Mouse (Mus musculus): ENCODE data around the gene Abhd8. TPM values are rescaled to one million over a fixed set of nuclear protein-coding genes. Genes with fewer than 3 reads are reported as not detected.

The Abhd8 gene
- total RNA-seq, 1 experiment = 12.2 TPM

DNA sequence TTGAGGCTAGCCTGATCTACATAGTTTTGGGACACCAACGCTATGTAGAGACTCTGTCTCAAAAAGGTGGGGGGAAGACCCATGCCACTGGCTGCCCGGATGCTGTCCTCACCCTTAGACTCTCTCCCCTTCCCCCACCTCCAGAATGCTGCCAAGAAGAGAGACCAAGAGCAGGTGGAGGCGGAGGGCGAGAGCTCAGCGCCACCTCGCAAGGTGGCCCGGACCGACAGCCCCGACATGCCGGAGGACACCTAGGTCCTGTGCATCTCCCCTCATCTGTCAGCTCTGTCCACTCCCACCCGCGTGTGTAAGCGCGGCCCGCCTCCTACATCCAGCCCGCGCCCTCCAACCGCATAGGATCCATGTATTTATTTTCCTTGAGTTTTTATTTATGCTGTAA lies 10.9 kb upstream of the Abhd8 start:
- no peak for TF ChIP-seq MAFK (IDR thresholded peaks at IDR 0.05; ENCODE audit: insufficient read depth, low read depth, low read length)
- no peak for TF ChIP-seq CHD2 (IDR thresholded peaks at IDR 0.05; ENCODE audit: low read depth, low read length)
- no peak for TF ChIP-seq ZC3H11A (IDR thresholded peaks at IDR 0.05; ENCODE audit: borderline replicate concordance, low read depth, low read length)
- no peak for TF ChIP-seq HCFC1 (IDR thresholded peaks at IDR 0.05; ENCODE audit: borderline replicate concordance, insufficient read depth, low read length)
- TF ChIP-seq ZNF384 (IDR thresholded peaks at IDR 0.05; ENCODE audit: low read depth, low read length) = no peak
- no peak for DNase-seq (ENCODE audit: low read depth, low spot score)
- Histone ChIP-seq H3K9ac (ENCODE audit: insufficient read depth, low read depth, low read length, poor library complexity, severe bottlenecking) (no peak overlapping the region), H3K27ac (ENCODE audit: insufficient read depth, low read depth, low read length, poor library complexity, severe bottlenecking) (no peak overlapping the region), H3K36me3 (ENCODE audit: control insufficient read depth, insufficient read depth, low read length, poor library complexity, severe bottlenecking) (peaks cover 37% of the 10 kb centered on the region), H3K9me3 (ENCODE audit: control insufficient read depth, insufficient read depth, low read depth, low read length) (no peaks in the 10 kb centered on the region), H3K4me1 (ENCODE audit: control insufficient read depth in 2 of 2, insufficient read depth in 2 of 2, low read length in 2 of 2, poor library complexity in 1 of 2) (peaks cover 0 to 11% of the 10 kb centered on the region in 2 experiments; a peak in 2 of 4 replicates), H3K4me3 (ENCODE audit: insufficient read depth in 1 of 2, low read depth in 1 of 2, low read length in 2 of 2, poor library complexity in 1 of 2, severe bottlenecking in 1 of 2) (no peak overlapping the region)
- in situ Hi-C loops (cut with MboI; ENCODE audit: low sequenced_read_pairs in 2 of 2, unreplicated experiment in 2 of 2) = no loop called here

DNA sequence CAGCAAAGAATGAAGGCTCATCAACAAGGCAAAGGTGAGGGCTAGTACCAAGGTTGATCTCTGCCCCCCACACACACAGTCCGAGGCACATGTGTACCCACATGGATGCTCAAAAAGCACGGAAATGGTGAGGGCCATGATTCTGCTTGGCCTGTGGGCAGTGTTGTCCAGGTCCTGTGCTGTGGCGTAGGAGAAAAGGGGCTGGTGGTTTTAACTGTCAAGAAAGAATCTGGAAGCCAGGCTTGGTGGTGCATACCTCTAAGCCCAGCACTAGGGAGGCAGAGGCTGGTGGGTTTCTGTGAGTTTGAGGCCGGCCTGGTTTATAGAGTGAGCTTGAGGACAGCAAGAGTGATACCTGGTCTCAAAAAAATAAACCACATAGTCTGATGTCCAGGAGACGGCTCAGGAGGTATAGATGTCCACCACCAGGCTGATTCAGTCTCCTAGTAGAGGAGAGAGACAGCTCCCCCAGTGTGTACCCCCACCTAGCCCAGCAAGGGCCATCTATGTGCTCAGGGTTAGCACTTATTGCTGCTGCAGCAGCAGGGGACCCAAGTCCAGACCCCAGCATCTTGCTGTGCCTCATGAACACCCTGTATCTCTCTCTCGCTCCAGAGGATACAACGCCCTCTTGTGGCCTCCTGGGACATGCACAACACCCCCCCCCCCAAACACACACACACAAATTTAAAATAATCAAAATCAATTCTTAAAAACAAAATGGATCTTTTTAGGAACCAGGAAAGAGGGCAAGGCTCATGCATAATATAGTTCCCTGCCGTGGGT lies 9.3 kb upstream of the Abhd8 start:
- H3K4me3 ChIP-seq (ENCODE audit: insufficient read depth in 1 of 2, low read depth in 1 of 2, low read length in 2 of 2, poor library complexity in 1 of 2, severe bottlenecking in 1 of 2) = no peak overlapping the region
- TF ChIP-seq CHD2 (IDR thresholded peaks at IDR 0.05; ENCODE audit: low read depth, low read length) (no peak), MAFK (IDR thresholded peaks at IDR 0.05; ENCODE audit: insufficient read depth, low read depth, low read length) (no peak), ZC3H11A (IDR thresholded peaks at IDR 0.05; ENCODE audit: borderline replicate concordance, low read depth, low read length) (no peak)
- peaks cover 2 to 11% of the 10 kb centered on the region in 2 experiments; a peak in 2 of 4 replicates for H3K4me1 ChIP-seq (ENCODE audit: control insufficient read depth in 2 of 2, insufficient read depth in 2 of 2, low read length in 2 of 2, poor library complexity in 1 of 2)
- no peak overlapping the region for H3K27ac ChIP-seq (ENCODE audit: insufficient read depth, low read depth, low read length, poor library complexity, severe bottlenecking)
- H3K9me3 ChIP-seq (ENCODE audit: control insufficient read depth, insufficient read depth, low read depth, low read length) = no peaks in the 10 kb centered on the region
- peaks cover 37% of the 10 kb centered on the region for H3K36me3 ChIP-seq (ENCODE audit: control insufficient read depth, insufficient read depth, low read length, poor library complexity, severe bottlenecking)
- no peak overlapping the region for H3K9ac ChIP-seq (ENCODE audit: insufficient read depth, low read depth, low read length, poor library complexity, severe bottlenecking)
- DNase-seq (ENCODE audit: low read depth, low spot score) = no peak
- in situ Hi-C loops (cut with MboI; ENCODE audit: low sequenced_read_pairs in 2 of 2, unreplicated experiment in 2 of 2) = no loop called here

DNA sequence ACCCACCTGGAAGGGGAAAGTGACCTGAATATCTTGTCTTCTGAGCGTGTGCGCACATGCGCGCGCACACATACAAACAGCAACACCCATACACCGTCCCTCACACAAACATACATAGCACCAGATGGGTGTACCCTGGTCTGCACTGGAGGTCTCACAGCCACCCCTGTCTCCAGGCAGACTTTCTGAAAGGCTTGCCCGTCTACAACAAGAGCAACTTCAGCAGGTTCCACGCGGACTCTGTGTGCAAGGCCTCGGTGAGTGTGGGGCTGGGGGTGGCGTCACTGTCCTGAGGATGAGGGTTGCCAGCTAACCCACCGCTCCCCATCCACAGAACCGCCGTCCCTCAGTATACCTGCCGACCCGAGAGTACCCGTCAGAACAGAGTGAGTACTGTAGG lies 8.4 kb upstream of the Abhd8 start:
- in situ Hi-C loops (cut with MboI; ENCODE audit: low sequenced_read_pairs in 2 of 2, unreplicated experiment in 2 of 2) = no loop called here
- H3K9ac ChIP-seq (ENCODE audit: insufficient read depth, low read depth, low read length, poor library complexity, severe bottlenecking) = 0 out of 2 replicates have a peak overlapping the region, but pooled peaks have one; percentile 0
- no peak for DNase-seq (ENCODE audit: low read depth, low spot score)
- no peak overlapping the region; a peak in 1 of 4 replicates for H3K4me3 ChIP-seq (ENCODE audit: insufficient read depth in 1 of 2, low read depth in 1 of 2, low read length in 2 of 2, poor library complexity in 1 of 2, severe bottlenecking in 1 of 2)
- TF ChIP-seq ZC3H11A (IDR thresholded peaks at IDR 0.05; ENCODE audit: borderline replicate concordance, low read depth, low read length) (no peak), ZNF384 (IDR thresholded peaks at IDR 0.05; ENCODE audit: low read depth, low read length) (no peak), CHD2 (IDR thresholded peaks at IDR 0.05; ENCODE audit: low read depth, low read length) (no peak), MAFK (IDR thresholded peaks at IDR 0.05; ENCODE audit: insufficient read depth, low read depth, low read length) (no peak), HCFC1 (IDR thresholded peaks at IDR 0.05; ENCODE audit: borderline replicate concordance, insufficient read depth, low read length) (no peak)
- H3K9me3 ChIP-seq (ENCODE audit: control insufficient read depth, insufficient read depth, low read depth, low read length) = no peaks in the 10 kb centered on the region
- H3K36me3 ChIP-seq (ENCODE audit: control insufficient read depth, insufficient read depth, low read length, poor library complexity, severe bottlenecking) = peaks cover 37% of the 10 kb centered on the region
- H3K27ac ChIP-seq (ENCODE audit: insufficient read depth, low read depth, low read length, poor library complexity, severe bottlenecking) = no peak overlapping the region
- peaks cover 2 to 9% of the 10 kb centered on the region in 2 experiments; a peak in 2 of 4 replicates for H3K4me1 ChIP-seq (ENCODE audit: control insufficient read depth in 2 of 2, insufficient read depth in 2 of 2, low read length in 2 of 2, poor library complexity in 1 of 2)

DNA sequence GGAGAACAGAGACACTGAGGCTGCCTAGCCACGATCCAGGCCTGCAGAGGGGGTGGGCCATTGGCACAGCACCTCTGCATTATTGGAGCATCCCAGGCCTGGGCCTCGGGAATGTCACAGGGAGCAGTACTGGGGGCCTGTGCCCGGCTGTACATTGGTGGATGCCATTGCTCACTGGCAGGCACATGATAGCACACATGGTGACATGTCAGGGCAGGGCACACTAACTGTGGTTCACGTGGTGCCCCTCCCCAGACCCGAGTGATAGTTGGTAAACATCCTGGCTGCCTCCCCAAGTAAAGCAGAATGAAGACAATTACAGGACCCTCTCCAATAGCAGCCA lies 7.4 kb upstream of the Abhd8 start:
- Histone ChIP-seq H3K36me3 (ENCODE audit: control insufficient read depth, insufficient read depth, low read length, poor library complexity, severe bottlenecking) (peaks cover 38% of the 10 kb centered on the region), H3K4me3 (ENCODE audit: insufficient read depth in 1 of 2, low read depth in 1 of 2, low read length in 2 of 2, poor library complexity in 1 of 2, severe bottlenecking in 1 of 2) (no peak overlapping the region), H3K9me3 (ENCODE audit: control insufficient read depth, insufficient read depth, low read depth, low read length) (no peaks in the 10 kb centered on the region), H3K27ac (ENCODE audit: insufficient read depth, low read depth, low read length, poor library complexity, severe bottlenecking) (no peak overlapping the region), H3K9ac (ENCODE audit: insufficient read depth, low read depth, low read length, poor library complexity, severe bottlenecking) (no peak overlapping the region), H3K4me1 (ENCODE audit: control insufficient read depth in 2 of 2, insufficient read depth in 2 of 2, low read length in 2 of 2, poor library complexity in 1 of 2) (peaks cover 2 to 9% of the 10 kb centered on the region in 2 experiments; a peak in 2 of 4 replicates)
- in situ Hi-C loops (cut with MboI; ENCODE audit: low sequenced_read_pairs in 2 of 2, unreplicated experiment in 2 of 2) = no loop called here
- TF ChIP-seq CHD2 (IDR thresholded peaks at IDR 0.05; ENCODE audit: low read depth, low read length) = no peak
- no peak for TF ChIP-seq HCFC1 (IDR thresholded peaks at IDR 0.05; ENCODE audit: borderline replicate concordance, insufficient read depth, low read length)
- TF ChIP-seq ZC3H11A (IDR thresholded peaks at IDR 0.05; ENCODE audit: borderline replicate concordance, low read depth, low read length) = no peak
- no peak for TF ChIP-seq ZNF384 (IDR thresholded peaks at IDR 0.05; ENCODE audit: low read depth, low read length)
- TF ChIP-seq MAFK (IDR thresholded peaks at IDR 0.05; ENCODE audit: insufficient read depth, low read depth, low read length) = no peak
- DNase-seq (ENCODE audit: low read depth, low spot score) = no peak
